In genomic region chr2:44557669-44558281, GRCm38 (mm10) we compare ENCODE assay signal across 8 mouse cellular contexts.
A peak's percentile ranks its signal among the peaks of the same experiment; 100 is the strongest.
DNase-seq lines count a peak whose midpoint lies in the region; ATAC-seq and TF ChIP-seq lines count a peak whose summit lies in the region.

No protein-coding gene starts in this region.

- peak; percentile 25 to 42 for DNase-seq in left cerebral cortex, adult 18-20 months (ENCODE audit: low spot score in 2 of 2)
- DNase-seq in left cerebral cortex, postnatal 4 days: no peak
- peak; percentile 14 for DNase-seq in hindbrain, postnatal 0 days (ENCODE audit: low spot score)
- DNase-seq in cerebellum, postnatal 36 days: no peak
- no peak for DNase-seq in cerebellum, adult 11-12 months
- no peak for DNase-seq in yolk sac, embryonic 10.5 days (ENCODE audit: low spot score)

- WGBS in forebrain, embryonic 13.5 days: 47% methylated on average over 12 of the region's 12 CpGs
- 48% methylated on average over 12 of the region's 12 CpGs for WGBS in hindbrain, postnatal 0 days
- WGBS in neural tube, embryonic 14.5 days: 40% methylated on average over 12 of the region's 12 CpGs

- intact Hi-C loops in left cerebral cortex, postnatal 4 days (cut with DNase I): no loop called here

- H3K9me3 ChIP-seq in forebrain, embryonic 13.5 days (replicated peaks): no peaks in the 10 kb centered on the region
- no peaks in the 10 kb centered on the region for H3K9me3 ChIP-seq in hindbrain, postnatal 0 days (ENCODE audit: low read length)
- H3K9me3 ChIP-seq in neural tube, embryonic 14.5 days (ENCODE audit: control insufficient read depth, low read length): no peaks in the 10 kb centered on the region

- no peak for TF ChIP-seq CTCF in hindbrain, postnatal 0 days (IDR thresholded peaks at IDR 0.05; ENCODE audit: low read depth)

- H3K9ac ChIP-seq in forebrain, embryonic 13.5 days: no peak overlapping the region
- H3K9ac ChIP-seq in hindbrain, postnatal 0 days (replicated peaks; ENCODE audit: low read length): no peak overlapping the region
- no peak overlapping the region for H3K9ac ChIP-seq in neural tube, embryonic 14.5 days (replicated peaks; ENCODE audit: low read depth, low read length)

- H3K27me3 ChIP-seq in forebrain, embryonic 13.5 days: peaks cover 16% of the 10 kb centered on the region
- no peaks in the 10 kb centered on the region for H3K27me3 ChIP-seq in hindbrain, postnatal 0 days (ENCODE audit: insufficient read depth, low read length)
- H3K27me3 ChIP-seq in neural tube, embryonic 14.5 days (ENCODE audit: control insufficient read depth, insufficient read depth, low read length): no peaks in the 10 kb centered on the region

- peak overlapping the region; percentile 92 for H3K4me2 ChIP-seq in forebrain, embryonic 13.5 days
- peak overlapping the region; percentile 91 for H3K4me2 ChIP-seq in hindbrain, postnatal 0 days (ENCODE audit: low read depth, low read length)
- peak overlapping the region; percentile 98 for H3K4me2 ChIP-seq in neural tube, embryonic 14.5 days (ENCODE audit: low read depth, low read length)

- no peaks in the 10 kb centered on the region for H3K36me3 ChIP-seq in forebrain, embryonic 13.5 days (ENCODE audit: poor library complexity, severe bottlenecking)
- H3K36me3 ChIP-seq in hindbrain, postnatal 0 days (ENCODE audit: insufficient read depth, low read length): no peaks in the 10 kb centered on the region
- no peaks in the 10 kb centered on the region for H3K36me3 ChIP-seq in neural tube, embryonic 14.5 days (ENCODE audit: control insufficient read depth, insufficient read depth, low read length)

- peaks cover 31% of the 10 kb centered on the region for H3K4me1 ChIP-seq in forebrain, embryonic 13.5 days
- H3K4me1 ChIP-seq in hindbrain, postnatal 0 days (ENCODE audit: insufficient read depth, low read length): no peaks in the 10 kb centered on the region
- 0 out of 2 replicates have a peak, but pooled peaks cover 11% of the 10 kb centered on the region for H3K4me1 ChIP-seq in neural tube, embryonic 14.5 days (ENCODE audit: control insufficient read depth, insufficient read depth, low read length)

- H3K27ac ChIP-seq in forebrain, embryonic 13.5 days: no peak overlapping the region
- no peak overlapping the region for H3K27ac ChIP-seq in hindbrain, postnatal 0 days
- H3K27ac ChIP-seq in neural tube, embryonic 14.5 days (ENCODE audit: low read depth, low read length): no peak overlapping the region

- no peak for ATAC-seq in forebrain, embryonic 13.5 days
- no peak for ATAC-seq in hindbrain, postnatal 0 days
- ATAC-seq in neural tube, embryonic 14.5 days (ENCODE audit: low read depth): no peak

- no peak overlapping the region for H3K4me3 ChIP-seq in forebrain, embryonic 13.5 days
- peak overlapping the region; percentile 49; the same call in 1 of the 2 replicates for H3K4me3 ChIP-seq in hindbrain, postnatal 0 days (ENCODE audit: low read length)
- H3K4me3 ChIP-seq in neural tube, embryonic 14.5 days (ENCODE audit: low read depth, low read length): no peak overlapping the region

Comparison
In these comparisons a context has a peak if more than half of its experiments do, and no peak if none do; other contexts are left out.
1. DNase-seq: peak in left cerebral cortex, adult 18-20 months (2 of 2) and hindbrain, postnatal 0 days (single experiment); none in left cerebral cortex, postnatal 4 days (single experiment), cerebellum, postnatal 36 days (0 of 2), cerebellum, adult 11-12 months (single experiment) and yolk sac, embryonic 10.5 days (single experiment).
2. Peak in every context shown above with its lines, with median percentiles within 50 percentile points of each other: H3K4me2 ChIP-seq.